Mouse (Mus musculus) naive thymus-derived CD4-positive, alpha-beta T cell, adult 2 months (primary cell): ENCODE measurements around the gene Il12rb1.

Experiments used
- DNase-seq: peaks from one replicate; pipeline ENCODE4 v3.0.0-alpha.2; 2011; ENCODE audit warnings: low read depth

Gene Il12rb1

GRCm38 (mm10) chr8:70808239-70808638 is at the start of gene Il12rb1:
Il12rb1 (plus strand) TSS chr8:70808449.
- peak; percentile 57 for DNase-seq

- no peak for DNase-seq
These were observed 49.4 kb upstream of the Il12rb1 start for GRCm38 (mm10) chr8:70758616-70759561.

GRCm38 (mm10) chr8:70760350-70760749 is 47.9 kb upstream of the Il12rb1 start:
- DNase-seq = peak; percentile 57

- DNase-seq = peak; percentile 97
These were observed 47.4 kb upstream of the Il12rb1 start, which contains the start of gene Mpv17l2 for GRCm38 (mm10) chr8:70760775-70761406. Mpv17l2 (minus strand) TSS chr8:70760946.

GRCm38 (mm10) chr8:70762118-70762517 is 46.1 kb upstream of the Il12rb1 start:
- no peak for DNase-seq

GRCm38 (mm10) chr8:70763354-70763753 is 44.9 kb upstream of the Il12rb1 start:
- DNase-seq = peak; percentile 73

GRCm38 (mm10) chr8:70764026-70764425 is 44.2 kb upstream of the Il12rb1 start:
- no peak for DNase-seq

GRCm38 (mm10) chr8:70764676-70765075 is 43.6 kb upstream of the Il12rb1 start:
- no peak for DNase-seq

- peak; percentile 68 for DNase-seq
These were observed 42.9 kb upstream of the Il12rb1 start for GRCm38 (mm10) chr8:70765329-70765728.

- peak; percentile 82 for DNase-seq
These were observed 42.2 kb upstream of the Il12rb1 start for GRCm38 (mm10) chr8:70765838-70766570.

GRCm38 (mm10) chr8:70766571-70767440 is 41.4 kb upstream of the Il12rb1 start:
- DNase-seq = peak; percentile 54

GRCm38 (mm10) chr8:70767503-70767902 is 40.7 kb upstream of the Il12rb1 start:
- DNase-seq = no peak

GRCm38 (mm10) chr8:70768231-70768776 is 39.9 kb upstream of the Il12rb1 start:
- DNase-seq = no peak

- no peak for DNase-seq
These were observed 39.3 kb upstream of the Il12rb1 start for GRCm38 (mm10) chr8:70768956-70769355.

- DNase-seq = peak; percentile 99
These were observed 38.9 kb upstream of the Il12rb1 start for GRCm38 (mm10) chr8:70769359-70769758.

GRCm38 (mm10) chr8:70769858-70770257 is 38.4 kb upstream of the Il12rb1 start:
- no peak for DNase-seq

- DNase-seq = no peak
These were observed 37.5 kb upstream of the Il12rb1 start for GRCm38 (mm10) chr8:70770748-70771147.

GRCm38 (mm10) chr8:70771217-70771616 is 37.0 kb upstream of the Il12rb1 start:
- no peak for DNase-seq

- no peak for DNase-seq
These were observed 36.2 kb upstream of the Il12rb1 start for GRCm38 (mm10) chr8:70772075-70772474.

GRCm38 (mm10) chr8:70772890-70773289 is 35.4 kb upstream of the Il12rb1 start:
- DNase-seq = no peak

GRCm38 (mm10) chr8:70773410-70773809 is 34.8 kb upstream of the Il12rb1 start:
- no peak for DNase-seq
